Mouse (Mus musculus) right cerebral cortex, postnatal 25 days (tissue): ENCODE results near the gene Crygn.

Experiments
- DNase-seq: peaks from one replicate; pipeline ENCODE4 v3.0.0; 2022

Crygn gene

DNA sequence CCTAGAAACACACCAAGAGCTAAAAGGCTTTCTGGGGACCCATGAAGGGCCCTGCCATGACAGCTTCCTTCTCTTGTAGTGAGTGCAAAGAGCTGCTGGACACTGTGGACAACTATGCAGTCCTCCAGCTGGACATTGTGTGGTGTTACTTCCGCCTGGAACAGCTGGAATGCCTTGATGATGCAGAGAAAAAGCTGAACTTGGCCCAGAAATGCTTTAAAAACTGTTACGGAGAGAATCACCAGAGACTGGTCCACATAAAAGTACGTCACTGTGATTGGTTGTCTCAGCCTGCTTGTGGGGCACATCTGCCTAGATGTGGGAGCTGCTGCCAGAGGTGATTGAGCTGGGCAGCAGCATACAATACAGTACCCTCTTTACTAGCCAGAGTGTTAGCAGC is 56.5 kb downstream of the Crygn start:
- no peak for DNase-seq
